Mouse (Mus musculus): ENCODE results near the gene Dchs1. TPM values are rescaled to one million over a fixed set of nuclear protein-coding genes. Genes with fewer than 3 reads are reported as not detected.

The Dchs1 gene
- polyA plus RNA-seq, 1 experiment from 2014 or later, result 4.9 TPM

DNA sequence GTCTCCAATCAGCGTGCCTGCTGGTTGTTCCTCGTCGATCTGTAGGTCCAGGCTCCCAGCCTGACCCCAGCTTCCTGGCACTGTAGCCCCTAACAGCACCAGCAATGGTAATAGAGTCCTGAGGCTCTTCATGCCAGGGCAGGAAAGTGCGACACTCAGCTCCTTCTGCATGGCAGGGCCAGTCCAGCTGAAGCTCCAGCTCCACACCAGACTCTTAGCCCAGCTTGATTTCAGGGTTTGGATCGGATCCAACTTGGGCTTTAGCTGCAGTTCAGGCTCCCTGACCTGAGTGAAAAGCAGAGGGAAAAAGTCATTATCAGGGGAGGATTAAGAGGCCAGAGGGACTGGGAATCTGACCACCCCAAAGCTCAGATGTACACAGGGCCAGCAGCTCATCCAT lies 14.4 kb downstream of the Dchs1 start:
- H3K27me3 ChIP-seq (replicated peaks; ENCODE audit: control insufficient read depth, insufficient read depth, low read length), result no peaks in the 10 kb centered on the region
- no peak overlapping the region for H3K4me2 ChIP-seq (ENCODE audit: low read depth, low read length)
- no peak for ATAC-seq
- no peaks in the 10 kb centered on the region for H3K9me3 ChIP-seq (ENCODE audit: control insufficient read depth, low read length)
- no peak overlapping the region for H3K9ac ChIP-seq (ENCODE audit: low read depth, low read length)
- H3K27ac ChIP-seq (ENCODE audit: low read length), result no peak overlapping the region
- H3K36me3 ChIP-seq (ENCODE audit: control insufficient read depth, insufficient read depth, low read length), result no peaks in the 10 kb centered on the region; the same call in 1 of the 2 replicates
- H3K4me1 ChIP-seq (ENCODE audit: control insufficient read depth, insufficient read depth, low read length), result peaks cover 12% of the 10 kb centered on the region
- WGBS, result 80% methylated on average over 5 of the region's 5 CpGs
- no peak overlapping the region for H3K4me3 ChIP-seq (ENCODE audit: low read length)

DNA sequence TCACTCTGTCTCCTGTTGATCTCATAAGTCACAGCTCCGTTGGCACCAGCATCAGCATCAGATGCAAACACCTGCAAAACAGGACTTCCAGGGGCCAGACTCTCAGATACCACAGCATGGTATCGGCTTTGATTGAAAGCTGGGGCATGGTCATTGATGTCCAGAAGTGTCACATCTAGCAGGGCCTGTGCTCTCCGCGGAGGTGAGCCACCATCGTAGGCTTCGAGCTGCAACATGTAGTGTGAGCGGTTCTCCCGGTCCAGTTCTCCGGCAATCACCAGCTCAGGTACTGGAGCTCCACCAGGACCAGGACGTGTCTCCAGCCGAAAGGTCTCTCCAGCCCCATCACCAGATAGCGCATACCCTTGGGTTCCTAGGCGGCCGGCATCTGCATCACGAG lies 15.1 kb downstream of the Dchs1 start:
- no peak overlapping the region for H3K4me3 ChIP-seq (ENCODE audit: low read length)
- no peak overlapping the region for H3K9ac ChIP-seq (ENCODE audit: low read depth, low read length)
- no peaks in the 10 kb centered on the region for H3K27me3 ChIP-seq (replicated peaks; ENCODE audit: control insufficient read depth, insufficient read depth, low read length)
- peaks cover 9% of the 10 kb centered on the region for H3K4me1 ChIP-seq (ENCODE audit: control insufficient read depth, insufficient read depth, low read length)
- 96% methylated on average over 15 of the region's 15 CpGs for WGBS
- no peaks in the 10 kb centered on the region for H3K9me3 ChIP-seq (ENCODE audit: control insufficient read depth, low read length)
- H3K27ac ChIP-seq (ENCODE audit: low read length), result no peak overlapping the region
- H3K4me2 ChIP-seq (ENCODE audit: low read depth, low read length), result no peak overlapping the region
- no peak for ATAC-seq
- no peaks in the 10 kb centered on the region; the same call in 1 of the 2 replicates for H3K36me3 ChIP-seq (ENCODE audit: control insufficient read depth, insufficient read depth, low read length)

DNA sequence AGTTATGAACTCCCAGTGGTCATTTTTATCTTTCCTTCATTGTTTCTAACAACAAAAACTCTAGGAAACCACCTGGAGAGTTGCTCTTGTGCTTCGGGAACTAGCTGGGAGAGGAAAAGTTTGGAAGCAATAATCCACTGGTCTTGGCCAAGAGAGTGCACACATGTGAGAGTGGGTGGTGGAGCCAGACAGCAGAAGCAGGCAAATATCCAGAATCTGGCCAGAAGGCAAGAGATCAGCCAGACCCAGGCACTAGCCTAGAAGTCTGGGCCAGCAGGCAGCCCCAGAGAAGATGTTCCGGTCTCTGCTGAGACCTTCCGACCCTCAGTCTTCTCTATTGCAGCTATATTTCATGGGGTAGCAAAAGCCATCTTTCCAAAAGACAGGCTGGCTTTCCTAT lies 17.5 kb downstream of the Dchs1 start:
- no peak overlapping the region for H3K27ac ChIP-seq (ENCODE audit: low read length)
- H3K36me3 ChIP-seq (ENCODE audit: control insufficient read depth, insufficient read depth, low read length), result no peaks in the 10 kb centered on the region; the same call in 1 of the 2 replicates
- no peak overlapping the region for H3K4me3 ChIP-seq (ENCODE audit: low read length)
- H3K9me3 ChIP-seq (ENCODE audit: control insufficient read depth, low read length), result no peaks in the 10 kb centered on the region
- 85% methylated on average over 3 of the region's 3 CpGs for WGBS
- no peak for ATAC-seq
- H3K9ac ChIP-seq (ENCODE audit: low read depth, low read length), result no peak overlapping the region
- H3K4me2 ChIP-seq (ENCODE audit: low read depth, low read length), result no peak overlapping the region
- H3K27me3 ChIP-seq (replicated peaks; ENCODE audit: control insufficient read depth, insufficient read depth, low read length), result no peaks in the 10 kb centered on the region
- H3K4me1 ChIP-seq (ENCODE audit: control insufficient read depth, insufficient read depth, low read length), result peaks cover 6% of the 10 kb centered on the region; the same call in 1 of the 2 replicates

DNA sequence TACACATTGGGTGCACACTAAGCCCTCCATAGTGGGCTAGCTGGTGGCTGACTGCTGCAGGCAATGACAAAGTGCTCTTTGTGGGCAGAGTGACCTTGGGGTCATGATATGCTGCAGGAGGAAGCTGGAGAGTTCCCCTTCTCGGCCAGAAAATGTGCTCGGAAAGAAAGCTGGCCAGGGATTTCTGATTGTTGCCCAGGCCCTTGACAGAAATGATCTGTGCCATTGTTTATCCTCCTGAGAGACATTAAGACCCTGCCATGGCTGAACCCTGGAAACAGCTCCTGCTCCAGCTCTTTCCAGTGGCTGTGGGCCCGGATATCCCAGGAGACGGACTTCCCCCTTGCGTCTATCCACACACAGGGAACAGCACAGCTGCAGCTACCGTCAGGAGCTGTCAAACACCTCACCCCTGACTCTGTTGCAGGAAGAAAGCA lies 19.7 kb downstream of the Dchs1 start:
- no peaks in the 10 kb centered on the region for H3K9me3 ChIP-seq (ENCODE audit: control insufficient read depth, low read length)
- H3K36me3 ChIP-seq (ENCODE audit: control insufficient read depth, insufficient read depth, low read length), result peaks cover 8% of the 10 kb centered on the region; the same call in 1 of the 2 replicates
- ATAC-seq, result peak; percentile 65
- peaks cover 6% of the 10 kb centered on the region; the same call in 1 of the 2 replicates for H3K4me1 ChIP-seq (ENCODE audit: control insufficient read depth, insufficient read depth, low read length)
- peak overlapping the region; percentile 47 for H3K27ac ChIP-seq (ENCODE audit: low read length)
- H3K4me3 ChIP-seq (ENCODE audit: low read length), result no peak overlapping the region
- no peaks in the 10 kb centered on the region for H3K27me3 ChIP-seq (replicated peaks; ENCODE audit: control insufficient read depth, insufficient read depth, low read length)
- H3K4me2 ChIP-seq (ENCODE audit: low read depth, low read length), result no peak overlapping the region
- WGBS, result 15% methylated on average over 6 of the region's 6 CpGs
- peak overlapping the region; percentile 41; the same call in 1 of the 2 replicates for H3K9ac ChIP-seq (ENCODE audit: low read depth, low read length)

DNA sequence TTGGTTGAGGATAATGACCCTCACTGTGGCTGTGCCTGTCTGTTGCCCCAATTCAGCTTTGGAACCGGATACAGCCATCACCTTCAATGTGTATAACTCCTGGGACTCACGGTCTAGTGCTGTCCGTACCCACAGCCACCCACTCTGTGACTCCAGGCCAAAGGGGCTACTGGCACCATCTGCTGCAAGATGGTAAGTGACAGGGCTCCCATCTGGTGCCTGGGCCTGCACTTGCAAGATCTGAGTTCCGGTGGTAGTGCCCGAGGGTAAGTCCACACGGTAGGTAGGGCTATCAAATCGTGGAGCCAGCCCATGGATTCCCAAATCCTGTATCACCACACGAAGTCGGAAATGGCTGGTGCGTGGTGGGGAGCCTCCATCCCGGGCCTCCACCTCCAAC lies 23.1 kb downstream of the Dchs1 start:
- 92% methylated on average over 11 of the region's 11 CpGs for WGBS
- Histone ChIP-seq H3K9me3 (ENCODE audit: control insufficient read depth, low read length) (no peaks in the 10 kb centered on the region), H3K9ac (ENCODE audit: low read depth, low read length) (no peak overlapping the region), H3K4me1 (ENCODE audit: control insufficient read depth, insufficient read depth, low read length) (peaks cover 6% of the 10 kb centered on the region; the same call in 1 of the 2 replicates), H3K27me3 (replicated peaks; ENCODE audit: control insufficient read depth, insufficient read depth, low read length) (no peaks in the 10 kb centered on the region), H3K4me2 (ENCODE audit: low read depth, low read length) (no peak overlapping the region), H3K27ac (ENCODE audit: low read length) (no peak overlapping the region), H3K4me3 (ENCODE audit: low read length) (no peak overlapping the region), H3K36me3 (ENCODE audit: control insufficient read depth, insufficient read depth, low read length) (peaks cover 8% of the 10 kb centered on the region; the same call in 1 of the 2 replicates)
- no peak for ATAC-seq

DNA sequence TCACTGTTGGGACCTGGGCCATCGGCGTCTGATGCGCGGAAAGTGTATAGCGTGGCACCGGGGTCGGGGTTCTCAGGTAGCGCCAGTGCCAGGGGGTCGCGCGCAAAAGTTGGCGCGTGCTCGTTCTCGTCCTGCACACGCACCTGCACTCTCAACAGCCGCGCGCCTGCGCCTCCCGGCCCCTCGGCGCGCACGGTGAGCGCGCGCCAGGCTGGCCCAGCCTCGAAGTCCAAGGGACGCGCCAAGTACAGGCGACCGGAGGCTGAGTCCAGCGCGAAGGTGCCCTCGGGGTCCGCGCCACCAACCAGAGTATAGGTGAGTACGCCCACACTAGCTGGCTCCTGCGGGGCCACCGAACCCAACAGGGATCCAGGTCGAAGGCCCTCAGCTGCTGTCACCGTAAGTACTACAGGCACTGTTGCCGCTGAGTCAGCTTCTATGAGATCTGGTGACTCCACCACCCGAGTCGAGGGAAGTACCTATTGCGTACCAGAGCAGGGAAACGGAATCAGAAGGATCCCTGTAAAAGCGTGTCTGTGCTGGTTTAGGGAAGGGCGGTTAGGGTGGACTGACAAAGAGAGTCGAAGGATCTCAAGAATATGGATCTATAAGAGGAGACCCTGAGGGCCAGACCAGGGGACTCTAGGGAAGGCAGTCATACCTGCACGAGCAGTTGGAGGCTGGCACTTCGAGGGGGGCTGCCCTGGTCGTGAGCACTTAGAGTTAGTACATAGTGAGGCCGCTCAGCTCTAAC lies 24.8 kb downstream of the Dchs1 start:
- Histone ChIP-seq H3K4me3 (ENCODE audit: low read length) (peak overlapping the region; percentile 36), H3K27ac (ENCODE audit: low read length) (no peak overlapping the region), H3K9me3 (ENCODE audit: control insufficient read depth, low read length) (no peaks in the 10 kb centered on the region), H3K4me1 (ENCODE audit: control insufficient read depth, insufficient read depth, low read length) (no peaks in the 10 kb centered on the region), H3K9ac (ENCODE audit: low read depth, low read length) (0 out of 2 replicates have a peak overlapping the region, but pooled peaks have one; percentile 5), H3K4me2 (ENCODE audit: low read depth, low read length) (peak overlapping the region; percentile 59), H3K36me3 (ENCODE audit: control insufficient read depth, insufficient read depth, low read length) (peaks cover 17% of the 10 kb centered on the region), H3K27me3 (replicated peaks; ENCODE audit: control insufficient read depth, insufficient read depth, low read length) (no peaks in the 10 kb centered on the region)
- ATAC-seq, result 0 out of 2 replicates have a peak, but pooled peaks have one; percentile 26
- WGBS, result 46% methylated on average over 55 of the region's 55 CpGs

DNA sequence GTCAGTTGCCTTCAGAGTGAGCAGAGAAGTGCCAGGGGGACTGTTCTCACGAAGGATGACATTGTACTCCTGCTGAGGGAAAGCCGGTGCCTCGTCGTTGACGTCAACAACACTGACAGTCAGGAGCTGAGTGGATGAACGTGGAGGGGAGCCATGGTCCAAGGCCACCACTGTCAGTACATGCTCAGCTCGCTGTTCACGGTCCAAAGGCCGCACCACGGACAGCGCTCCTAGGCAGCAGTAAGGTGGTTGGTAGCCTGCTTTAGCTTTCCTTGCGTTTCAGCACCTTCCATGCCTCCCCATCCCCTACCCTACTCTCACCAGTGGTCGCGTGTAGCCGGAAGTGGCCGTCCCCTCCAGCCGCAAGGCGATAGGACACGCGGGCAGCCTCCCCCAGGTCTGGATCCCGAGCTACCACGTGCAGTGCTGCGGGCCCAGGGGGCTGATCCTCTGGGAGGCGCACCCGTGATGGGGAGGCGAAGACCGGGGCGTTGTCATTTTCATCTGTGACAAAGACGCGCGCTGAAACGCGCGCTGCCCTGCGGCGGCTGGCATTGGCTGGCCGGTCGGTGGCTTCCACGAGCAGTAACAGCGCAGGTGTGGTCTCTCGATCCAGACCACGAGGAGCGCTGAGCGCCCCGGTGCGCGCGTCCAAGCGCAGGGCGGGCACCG lies 25.5 kb downstream of the Dchs1 start:
- Histone ChIP-seq H3K4me1 (ENCODE audit: control insufficient read depth, insufficient read depth, low read length) (no peaks in the 10 kb centered on the region), H3K9me3 (ENCODE audit: control insufficient read depth, low read length) (no peaks in the 10 kb centered on the region), H3K36me3 (ENCODE audit: control insufficient read depth, insufficient read depth, low read length) (peaks cover 17% of the 10 kb centered on the region), H3K27ac (ENCODE audit: low read length) (no peak overlapping the region), H3K9ac (ENCODE audit: low read depth, low read length) (0 out of 2 replicates have a peak overlapping the region, but pooled peaks have one; percentile 5), H3K4me3 (ENCODE audit: low read length) (peak overlapping the region; percentile 36), H3K4me2 (ENCODE audit: low read depth, low read length) (peak overlapping the region; percentile 59), H3K27me3 (replicated peaks; ENCODE audit: control insufficient read depth, insufficient read depth, low read length) (no peaks in the 10 kb centered on the region)
- peak; percentile 67 for ATAC-seq
- WGBS, result 44% methylated on average over 51 of the region's 51 CpGs

DNA sequence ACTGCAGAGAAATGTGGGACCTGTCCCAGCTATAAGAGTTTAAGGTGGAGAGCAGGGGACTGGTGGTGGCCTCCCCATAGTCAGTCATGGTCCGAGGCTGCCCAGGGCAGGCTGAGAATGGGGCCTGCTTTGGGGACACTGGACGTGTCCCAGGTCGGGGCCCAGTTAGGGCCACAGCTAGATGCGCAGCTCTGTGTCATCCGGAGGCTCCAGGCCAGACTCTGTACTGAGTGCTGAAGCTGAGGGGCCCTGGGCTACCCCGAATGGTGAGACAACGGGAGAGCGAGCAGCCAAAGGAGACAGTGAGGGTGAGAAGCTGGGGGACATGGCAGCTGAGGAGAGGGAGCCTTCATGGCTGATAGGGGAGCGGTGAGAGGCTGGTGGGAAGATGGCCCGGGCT lies 34.2 kb downstream of the Dchs1 start:
- Histone ChIP-seq H3K4me3 (ENCODE audit: low read length) (no peak overlapping the region), H3K9ac (ENCODE audit: low read depth, low read length) (no peak overlapping the region), H3K9me3 (ENCODE audit: control insufficient read depth, low read length) (no peaks in the 10 kb centered on the region), H3K27me3 (replicated peaks; ENCODE audit: control insufficient read depth, insufficient read depth, low read length) (no peaks in the 10 kb centered on the region), H3K4me2 (ENCODE audit: low read depth, low read length) (no peak overlapping the region), H3K36me3 (ENCODE audit: control insufficient read depth, insufficient read depth, low read length) (peaks cover 7% of the 10 kb centered on the region), H3K27ac (ENCODE audit: low read length) (no peak overlapping the region), H3K4me1 (ENCODE audit: control insufficient read depth, insufficient read depth, low read length) (peaks cover 12% of the 10 kb centered on the region)
- WGBS, result 90% methylated on average over 10 of the region's 10 CpGs
- no peak for ATAC-seq

DNA sequence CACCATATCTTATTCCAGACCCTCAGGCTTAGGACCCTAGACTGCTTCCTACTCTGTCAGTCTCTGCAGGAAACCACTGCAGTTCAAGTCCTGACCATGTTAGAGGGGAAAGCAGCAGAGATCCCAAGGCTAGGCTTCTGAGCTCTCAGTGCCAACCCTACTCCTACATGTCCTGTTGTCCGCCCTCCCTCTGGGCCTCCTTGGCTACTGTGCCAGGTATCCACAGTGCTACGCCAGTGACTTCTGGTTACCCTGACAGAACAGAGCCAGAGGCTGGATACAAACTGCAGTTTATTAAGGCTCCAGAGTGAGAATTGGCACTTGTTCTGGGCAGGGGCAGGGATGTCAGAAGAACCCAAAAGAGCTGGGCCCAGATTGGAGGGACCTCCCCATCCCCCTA lies 34.7 kb downstream of the Dchs1 start:
- peaks cover 12% of the 10 kb centered on the region for H3K4me1 ChIP-seq (ENCODE audit: control insufficient read depth, insufficient read depth, low read length)
- no peak overlapping the region for H3K4me3 ChIP-seq (ENCODE audit: low read length)
- H3K9me3 ChIP-seq (ENCODE audit: control insufficient read depth, low read length), result no peaks in the 10 kb centered on the region
- no peak overlapping the region for H3K9ac ChIP-seq (ENCODE audit: low read depth, low read length)
- H3K4me2 ChIP-seq (ENCODE audit: low read depth, low read length), result no peak overlapping the region
- WGBS, result 94% methylated on average over 2 of the region's 2 CpGs
- peaks cover 6% of the 10 kb centered on the region for H3K36me3 ChIP-seq (ENCODE audit: control insufficient read depth, insufficient read depth, low read length)
- peak; percentile 3; the same call in 1 of the 2 replicates for ATAC-seq
- H3K27ac ChIP-seq (ENCODE audit: low read length), result no peak overlapping the region
- H3K27me3 ChIP-seq (replicated peaks; ENCODE audit: control insufficient read depth, insufficient read depth, low read length), result no peaks in the 10 kb centered on the region
